Mouse (Mus musculus): Measurements from ENCODE around the gene Zfp507.

Zfp507 gene

DNA sequence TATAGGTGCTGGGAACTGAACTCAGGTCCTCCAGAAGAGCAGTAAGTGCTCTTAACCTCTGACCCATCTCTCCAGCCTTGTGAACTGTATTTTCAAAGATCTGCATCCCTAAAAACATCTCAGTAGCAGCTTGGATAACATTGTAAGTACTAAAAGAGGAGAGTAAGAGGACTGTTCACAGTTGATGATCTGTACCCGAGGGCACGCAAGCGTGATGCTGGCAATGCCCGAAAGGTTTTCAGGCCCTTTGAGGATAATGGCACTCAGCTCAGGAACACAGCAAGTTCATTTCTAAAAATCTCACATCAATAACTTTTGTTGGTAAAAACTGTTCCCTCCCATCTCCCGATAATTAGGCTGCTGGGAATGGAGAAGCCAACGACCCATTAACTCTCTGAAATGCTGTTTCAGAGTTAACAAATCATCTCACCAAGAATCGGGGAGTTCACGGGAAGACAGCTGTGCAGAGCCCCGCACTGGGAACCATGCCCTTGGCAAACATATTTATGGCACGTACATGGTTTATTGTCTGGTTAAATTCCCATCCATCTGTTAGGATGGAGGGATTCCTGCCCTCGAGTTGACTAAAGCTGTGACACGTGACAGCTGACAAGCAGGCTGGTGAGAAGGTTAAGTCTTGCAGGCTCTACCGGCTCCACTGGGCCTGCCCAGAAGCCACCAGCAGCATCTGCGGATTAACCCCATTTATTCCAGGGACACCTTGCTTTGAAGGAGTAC, 69.3 kb downstream of the Zfp507 start:
- no peaks in the 10 kb centered on the region for H3K27me3 ChIP-seq (ENCODE audit: control insufficient read depth, insufficient read depth, low read length, poor library complexity, severe bottlenecking)
- no peak for DNase-seq (ENCODE audit: low read depth, low spot score)

DNA sequence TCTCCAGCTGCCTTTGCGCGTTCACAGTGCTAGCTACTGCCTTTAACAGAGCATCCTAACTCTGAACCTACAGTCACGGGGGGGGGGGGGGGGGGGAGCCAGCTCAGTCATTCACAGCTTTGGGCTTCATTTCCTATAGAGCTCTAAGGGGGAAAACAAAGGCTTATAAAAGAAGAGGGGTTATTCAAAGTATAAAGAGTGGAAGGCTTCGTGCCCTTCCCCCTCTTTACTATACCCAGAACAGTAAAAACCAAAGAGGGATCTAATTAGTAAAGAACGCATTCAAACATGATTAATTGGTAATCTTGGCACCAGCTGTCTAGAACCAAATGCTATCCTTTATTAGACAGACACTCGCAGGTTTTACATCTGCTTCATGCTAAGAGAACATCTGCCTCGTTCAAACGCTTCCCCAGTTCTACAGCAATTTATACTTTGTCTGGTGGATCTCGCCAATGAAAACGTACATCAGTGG, 70.2 kb downstream of the Zfp507 start:
- Histone ChIP-seq H3K27me3 (ENCODE audit: control insufficient read depth, insufficient read depth, low read length, poor library complexity, severe bottlenecking) (no peaks in the 10 kb centered on the region), H3K36me3 (ENCODE audit: control insufficient read depth, insufficient read depth, low read length, poor library complexity, severe bottlenecking) (no peaks in the 10 kb centered on the region; the same call in 1 of the 2 replicates)
- no peak for DNase-seq (ENCODE audit: low read depth, low spot score)

More for the DNA sequence above, 69.3 kb downstream of the Zfp507 start:
- H3K36me3 ChIP-seq (ENCODE audit: control insufficient read depth, insufficient read depth, low read length, poor library complexity, severe bottlenecking) = no peaks in the 10 kb centered on the region

DNA sequence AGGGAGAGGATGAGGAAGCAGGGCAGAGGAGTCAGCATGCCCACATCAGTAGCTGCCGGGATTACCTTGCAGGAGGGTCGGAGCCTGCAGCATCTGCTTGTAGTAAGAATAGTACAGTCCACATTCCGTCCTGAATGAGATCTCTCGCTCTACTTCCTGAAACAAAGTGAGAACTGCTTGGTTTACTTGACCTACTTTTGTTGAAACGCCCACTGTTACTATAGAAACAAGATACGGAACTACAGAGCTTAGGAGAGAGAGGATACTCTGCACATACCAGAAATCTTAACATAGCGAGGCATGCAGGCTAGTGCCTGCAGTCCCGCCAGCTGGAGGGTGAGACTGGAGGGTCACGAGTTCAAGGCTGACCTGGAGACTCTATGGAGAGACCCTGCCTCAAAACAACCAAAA, 73.2 kb downstream of the Zfp507 start:
- H3K27me3 ChIP-seq (ENCODE audit: control insufficient read depth, insufficient read depth, low read length, poor library complexity, severe bottlenecking) = no peaks in the 10 kb centered on the region
- no peak for DNase-seq (ENCODE audit: low read depth, low spot score)
- H3K36me3 ChIP-seq (ENCODE audit: control insufficient read depth, insufficient read depth, low read length, poor library complexity, severe bottlenecking) = peaks cover 5% of the 10 kb centered on the region; the same call in 1 of the 2 replicates

DNA sequence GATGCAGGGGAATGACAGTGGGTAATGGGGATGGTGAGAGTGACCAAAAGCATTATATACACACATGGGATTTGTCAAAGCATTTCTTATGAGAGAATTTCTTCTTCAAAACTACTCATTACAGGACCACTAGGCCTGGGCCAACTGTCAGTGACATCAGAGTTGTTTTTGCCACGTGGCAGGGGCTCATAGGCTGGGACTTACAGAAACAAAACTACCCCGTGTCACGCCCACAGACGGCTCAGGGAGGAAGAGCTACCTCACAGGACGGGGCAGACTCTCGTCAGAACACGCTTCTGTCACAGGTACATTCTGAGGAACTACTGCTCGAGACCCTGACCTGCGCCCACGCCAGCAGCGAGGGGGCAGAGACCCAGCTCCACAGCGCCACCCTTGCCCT, 74.4 kb downstream of the Zfp507 start:
- H3K27me3 ChIP-seq (ENCODE audit: control insufficient read depth, insufficient read depth, low read length, poor library complexity, severe bottlenecking) = no peaks in the 10 kb centered on the region
- H3K36me3 ChIP-seq (ENCODE audit: control insufficient read depth, insufficient read depth, low read length, poor library complexity, severe bottlenecking) = peaks cover 5% of the 10 kb centered on the region; the same call in 1 of the 2 replicates
- DNase-seq (ENCODE audit: low read depth, low spot score) = no peak

DNA sequence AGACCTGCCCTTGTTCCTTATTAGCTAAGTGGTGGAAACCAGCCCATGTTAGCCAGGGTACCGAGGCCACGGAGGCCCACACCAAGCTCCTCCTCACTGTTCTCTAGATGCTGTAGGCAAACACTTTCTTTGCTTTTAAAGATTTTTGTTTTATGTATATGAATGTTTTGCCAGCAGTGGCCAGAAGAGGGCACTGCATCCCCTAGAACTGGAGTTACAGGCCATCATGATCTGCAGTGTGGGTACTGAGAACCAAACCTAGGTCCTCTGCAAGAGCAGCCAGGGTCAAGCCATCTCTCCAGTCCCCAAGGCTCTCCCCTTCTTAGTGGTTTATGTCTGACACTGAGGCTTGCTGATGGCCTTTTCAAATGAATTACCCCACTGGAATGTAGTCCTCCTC, 79.8 kb downstream of the Zfp507 start:
- DNase-seq (ENCODE audit: low read depth, low spot score) = no peak
- Histone ChIP-seq H3K36me3 (ENCODE audit: control insufficient read depth, insufficient read depth, low read length, poor library complexity, severe bottlenecking) (peaks cover 5% of the 10 kb centered on the region), H3K27me3 (ENCODE audit: control insufficient read depth, insufficient read depth, low read length, poor library complexity, severe bottlenecking) (no peaks in the 10 kb centered on the region)
